Mouse (Mus musculus): Measurements from ENCODE around the gene Mdm1. TPM values are rescaled to one million over a fixed set of nuclear protein-coding genes. Genes with fewer than 3 reads are reported as not detected.
"Not testable (repeated sequence)": the region's sequence is repeated elsewhere in the genome, so short reads cannot be mapped to it uniquely, and the experiment has no call there.

Mdm1 gene
- polyA plus RNA-seq, 1 experiment: 15.5 TPM

GRCm38 (mm10) chr10:118149381-118149780 lies 7.8 kb downstream of the Mdm1 start:
- WGBS: 82% methylated on average over 5 of the region's 5 CpGs
- TF ChIP-seq CTCF (IDR thresholded peaks at IDR 0.05; ENCODE audit: borderline replicate concordance, insufficient read depth, low read depth, low read length) (no peak), POLR2A (IDR thresholded peaks at IDR 0.05; ENCODE audit: borderline replicate concordance, insufficient read depth, low read length) (no peak)

GRCm38 (mm10) chr10:118150866-118151265 lies 9.3 kb downstream of the Mdm1 start:
- Histone ChIP-seq H3K4me1 (ENCODE audit: control insufficient read depth, insufficient read depth, low read length) (no peaks in the 10 kb centered on the region), H3K27me3 (ENCODE audit: control insufficient read depth, insufficient read depth, low read length) (no peaks in the 10 kb centered on the region), H3K4me3 (replicated peaks; ENCODE audit: insufficient read depth, low read depth, low read length) (no peak overlapping the region), H3K27ac (ENCODE audit: insufficient read depth, low read length) (no peak overlapping the region)
- TF ChIP-seq CTCF (IDR thresholded peaks at IDR 0.05; ENCODE audit: borderline replicate concordance, insufficient read depth, low read depth, low read length) (no peak), POLR2A (IDR thresholded peaks at IDR 0.05; ENCODE audit: borderline replicate concordance, insufficient read depth, low read length) (no peak)
- whole genome bisulfite sequencing: 89% methylated on average over 9 of the region's 9 CpGs
- DNase-seq: no peak

More at GRCm38 (mm10) chr10:118149381-118149780, 7.8 kb downstream of the Mdm1 start:
- Histone ChIP-seq H3K4me3 (replicated peaks; ENCODE audit: insufficient read depth, low read depth, low read length) (no peak overlapping the region), H3K27ac (ENCODE audit: insufficient read depth, low read length) (no peak overlapping the region), H3K4me1 (ENCODE audit: control insufficient read depth, insufficient read depth, low read length) (no peaks in the 10 kb centered on the region), H3K27me3 (ENCODE audit: control insufficient read depth, insufficient read depth, low read length) (no peaks in the 10 kb centered on the region)
- no peak for DNase-seq

DNA sequence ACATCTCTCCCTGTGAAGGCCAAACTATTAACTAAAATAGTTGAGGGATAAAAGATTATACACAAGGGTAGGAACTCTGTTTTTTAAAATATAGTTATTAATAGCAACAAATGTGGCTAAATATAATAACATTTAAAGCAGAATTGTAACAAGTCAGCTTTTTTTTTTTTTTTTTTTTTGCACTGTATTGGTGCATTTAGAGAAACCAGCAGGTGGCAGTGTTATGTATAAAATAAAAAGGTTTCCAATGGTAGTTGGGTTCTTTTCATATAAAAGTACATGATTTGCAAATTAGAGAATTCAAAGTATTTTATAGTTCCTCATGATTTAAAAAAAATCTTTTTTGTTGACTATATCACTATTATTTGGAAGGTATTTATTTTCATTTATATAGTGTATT lies 14.3 kb downstream of the Mdm1 start:
- no peak for DNase-seq

GRCm38 (mm10) chr10:118161131-118161530 lies 19.5 kb downstream of the Mdm1 start:
- TF ChIP-seq POLR2A (IDR thresholded peaks at IDR 0.05; ENCODE audit: borderline replicate concordance, insufficient read depth, low read length): no peak
- no peak for TF ChIP-seq CTCF (IDR thresholded peaks at IDR 0.05; ENCODE audit: borderline replicate concordance, insufficient read depth, low read depth, low read length)
- no peak overlapping the region for H3K27ac ChIP-seq (ENCODE audit: insufficient read depth, low read length)
- H3K27me3 ChIP-seq (ENCODE audit: control insufficient read depth, insufficient read depth, low read length): no peaks in the 10 kb centered on the region
- no peak overlapping the region for H3K4me3 ChIP-seq (replicated peaks; ENCODE audit: insufficient read depth, low read depth, low read length)
- no peaks in the 10 kb centered on the region for H3K4me1 ChIP-seq (ENCODE audit: control insufficient read depth, insufficient read depth, low read length)
- no peak for DNase-seq
- 50% methylated on average over 2 of the region's 2 CpGs for WGBS

More for the DNA sequence above, 14.3 kb downstream of the Mdm1 start:
- no peaks in the 10 kb centered on the region for H3K27me3 ChIP-seq (ENCODE audit: control insufficient read depth, insufficient read depth, low read length)
- H3K27ac ChIP-seq (ENCODE audit: insufficient read depth, low read length): no peak overlapping the region
- no peak overlapping the region for H3K4me3 ChIP-seq (replicated peaks; ENCODE audit: insufficient read depth, low read depth, low read length)
- H3K4me1 ChIP-seq (ENCODE audit: control insufficient read depth, insufficient read depth, low read length): no peaks in the 10 kb centered on the region
- TF ChIP-seq CTCF (IDR thresholded peaks at IDR 0.05; ENCODE audit: borderline replicate concordance, insufficient read depth, low read depth, low read length): no peak
- TF ChIP-seq POLR2A (IDR thresholded peaks at IDR 0.05; ENCODE audit: borderline replicate concordance, insufficient read depth, low read length): no peak

GRCm38 (mm10) chr10:118169212-118169611 lies 27.6 kb downstream of the Mdm1 start:
- no peak for DNase-seq
- no peak overlapping the region for H3K27ac ChIP-seq (ENCODE audit: insufficient read depth, low read length)
- TF ChIP-seq POLR2A (IDR thresholded peaks at IDR 0.05; ENCODE audit: borderline replicate concordance, insufficient read depth, low read length): no peak
- no peak for TF ChIP-seq CTCF (IDR thresholded peaks at IDR 0.05; ENCODE audit: borderline replicate concordance, insufficient read depth, low read depth, low read length)
- no peak overlapping the region for H3K4me3 ChIP-seq (replicated peaks; ENCODE audit: insufficient read depth, low read depth, low read length)
- 58% methylated on average over 12 of the region's 12 CpGs for WGBS
- H3K4me1 ChIP-seq (ENCODE audit: control insufficient read depth, insufficient read depth, low read length): no peaks in the 10 kb centered on the region
- H3K27me3 ChIP-seq (ENCODE audit: control insufficient read depth, insufficient read depth, low read length): no peaks in the 10 kb centered on the region

- 74% methylated on average over 8 of the region's 8 CpGs for WGBS
- no peak for TF ChIP-seq POLR2A (IDR thresholded peaks at IDR 0.05; ENCODE audit: borderline replicate concordance, insufficient read depth, low read length)
- TF ChIP-seq CTCF (IDR thresholded peaks at IDR 0.05; ENCODE audit: borderline replicate concordance, insufficient read depth, low read depth, low read length): no peak
- H3K27me3 ChIP-seq (ENCODE audit: control insufficient read depth, insufficient read depth, low read length): no peaks in the 10 kb centered on the region
- no peak overlapping the region for H3K27ac ChIP-seq (ENCODE audit: insufficient read depth, low read length)
- H3K4me3 ChIP-seq (replicated peaks; ENCODE audit: insufficient read depth, low read depth, low read length): no peak overlapping the region
- DNase-seq: no peak
- H3K4me1 ChIP-seq (ENCODE audit: control insufficient read depth, insufficient read depth, low read length): no peaks in the 10 kb centered on the region
These were observed 30.8 kb downstream of the Mdm1 start for GRCm38 (mm10) chr10:118172416-118172815.

GRCm38 (mm10) chr10:118172876-118173275 lies 31.3 kb downstream of the Mdm1 start:
- TF ChIP-seq CTCF (IDR thresholded peaks at IDR 0.05; ENCODE audit: borderline replicate concordance, insufficient read depth, low read depth, low read length) (no peak), POLR2A (IDR thresholded peaks at IDR 0.05; ENCODE audit: borderline replicate concordance, insufficient read depth, low read length) (no peak)
- DNase-seq: no peak
- 84% methylated on average over 3 of the region's 3 CpGs for WGBS
- Histone ChIP-seq H3K4me1 (ENCODE audit: control insufficient read depth, insufficient read depth, low read length) (no peaks in the 10 kb centered on the region), H3K4me3 (replicated peaks; ENCODE audit: insufficient read depth, low read depth, low read length) (no peak overlapping the region), H3K27me3 (ENCODE audit: control insufficient read depth, insufficient read depth, low read length) (no peaks in the 10 kb centered on the region), H3K27ac (ENCODE audit: insufficient read depth, low read length) (no peak overlapping the region)

DNA sequence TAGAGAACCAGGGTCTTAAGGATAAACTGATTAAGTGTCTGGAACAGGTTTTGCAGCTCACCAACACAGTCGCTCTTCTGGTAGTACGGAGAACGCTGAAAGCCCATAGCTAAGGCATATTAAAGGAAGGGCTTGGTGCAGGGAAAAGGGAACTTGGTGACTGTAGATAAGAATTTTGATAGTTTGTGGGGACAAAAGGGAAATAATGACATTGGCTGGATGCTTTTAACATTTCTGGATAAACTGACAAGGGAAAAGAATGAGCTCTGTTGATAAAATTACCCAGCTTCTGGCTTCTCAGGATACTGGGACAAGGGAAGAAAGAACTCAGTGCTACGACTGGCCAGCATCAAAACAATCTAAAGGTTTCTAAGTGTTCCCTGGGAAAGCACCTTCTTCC lies 33.9 kb downstream of the Mdm1 start:
- DNase-seq; H3K27ac ChIP-seq (ENCODE audit: insufficient read depth, low read length); H3K4me3 ChIP-seq (replicated peaks; ENCODE audit: insufficient read depth, low read depth, low read length); H3K4me1 ChIP-seq (ENCODE audit: control insufficient read depth, insufficient read depth, low read length); H3K27me3 ChIP-seq (ENCODE audit: control insufficient read depth, insufficient read depth, low read length): not testable (repeated sequence)
- WGBS: 92% methylated on average over 4 of the region's 4 CpGs

All from cerebellum, adult 2 months (tissue).